Mouse (Mus musculus) testis, adult 2 months (tissue): Measurements from ENCODE around the gene Gm49673.

Source experiments
- CTCF ChIP-seq: fragments of 200-500 bp; IDR thresholded peaks from 2 replicates; pipeline ENCODE4 v1.5.1; 2012; ENCODE audit warnings: low read depth, mild to moderate bottlenecking, inconsistent platforms, low read length, moderate library complexity; ENCODE audit not compliant: control insufficient read depth, insufficient read depth, insufficient replicate concordance
- POLR2A ChIP-seq: fragments of 200-500 bp; IDR thresholded peaks from 2 replicates; pipeline ENCODE4 v1.6.1; 2012; ENCODE audit warnings: low read depth, mild to moderate bottlenecking, inconsistent platforms, low read length, moderate library complexity; ENCODE audit not compliant: control insufficient read depth

GRCm38 (mm10) chr17:8193678-8194077, 46.1 kb upstream of the Gm49673 start:
- TF ChIP-seq CTCF (no peak), POLR2A (no peak)
